Mouse (Mus musculus) urinary bladder, postnatal 4 days (tissue): ENCODE results near the gene Mfsd5.

Source experiments
- DNase-seq, 2 experiments: peaks; one replicate each; pipeline ENCODE4 v3.0.0; 2021 to 2022; ENCODE audit warnings: low spot score in 2 of 2

The Mfsd5 gene

GRCm38 (mm10) chr15:102247252-102248130 is 31.8 kb upstream of the Mfsd5 start:
- peak; percentile 77 for DNase-seq

DNA sequence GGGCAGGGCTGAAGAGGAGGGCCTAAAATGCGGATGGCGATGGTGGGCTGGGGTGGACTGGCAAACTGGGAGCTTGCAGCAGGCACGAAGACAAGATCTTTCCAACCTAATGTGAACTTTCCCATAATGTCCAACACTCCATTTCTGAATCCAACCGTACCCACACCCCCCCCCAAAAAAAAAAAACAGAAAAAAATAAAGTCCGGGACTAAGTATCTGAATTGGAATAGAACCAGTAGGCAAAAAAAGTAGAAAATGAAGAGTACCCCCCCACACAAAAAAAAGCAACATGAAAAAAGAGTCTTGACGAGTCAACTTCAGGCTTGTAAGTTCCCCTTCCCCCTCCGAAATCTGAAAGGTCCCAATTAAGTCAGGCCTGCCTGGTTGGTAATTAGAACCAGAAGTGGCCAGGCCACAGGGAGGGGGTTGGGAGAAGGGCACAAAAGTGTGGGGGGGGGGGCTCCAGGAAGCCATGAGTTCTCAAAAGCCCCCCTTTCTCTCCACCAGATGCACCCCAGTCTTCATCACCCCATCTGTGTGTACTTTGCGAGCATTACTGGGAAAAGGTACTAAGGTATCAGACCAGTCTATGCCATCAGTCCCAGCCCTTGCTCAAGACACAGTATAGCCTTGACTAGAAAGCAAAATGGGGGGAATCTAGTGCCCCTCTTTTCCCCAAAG is 31.0 kb upstream of the Mfsd5 start:
- no peak for DNase-seq

- DNase-seq = no peak
These were observed 30.5 kb upstream of the Mfsd5 start for GRCm38 (mm10) chr15:102248812-102249191.

GRCm38 (mm10) chr15:102249251-102249691 is 30.0 kb upstream of the Mfsd5 start:
- DNase-seq = no peak

GRCm38 (mm10) chr15:102249967-102250366 is 29.3 kb upstream of the Mfsd5 start:
- DNase-seq = no peak

- no peak for DNase-seq
These were observed 28.7 kb upstream of the Mfsd5 start for GRCm38 (mm10) chr15:102250521-102250920.

DNA sequence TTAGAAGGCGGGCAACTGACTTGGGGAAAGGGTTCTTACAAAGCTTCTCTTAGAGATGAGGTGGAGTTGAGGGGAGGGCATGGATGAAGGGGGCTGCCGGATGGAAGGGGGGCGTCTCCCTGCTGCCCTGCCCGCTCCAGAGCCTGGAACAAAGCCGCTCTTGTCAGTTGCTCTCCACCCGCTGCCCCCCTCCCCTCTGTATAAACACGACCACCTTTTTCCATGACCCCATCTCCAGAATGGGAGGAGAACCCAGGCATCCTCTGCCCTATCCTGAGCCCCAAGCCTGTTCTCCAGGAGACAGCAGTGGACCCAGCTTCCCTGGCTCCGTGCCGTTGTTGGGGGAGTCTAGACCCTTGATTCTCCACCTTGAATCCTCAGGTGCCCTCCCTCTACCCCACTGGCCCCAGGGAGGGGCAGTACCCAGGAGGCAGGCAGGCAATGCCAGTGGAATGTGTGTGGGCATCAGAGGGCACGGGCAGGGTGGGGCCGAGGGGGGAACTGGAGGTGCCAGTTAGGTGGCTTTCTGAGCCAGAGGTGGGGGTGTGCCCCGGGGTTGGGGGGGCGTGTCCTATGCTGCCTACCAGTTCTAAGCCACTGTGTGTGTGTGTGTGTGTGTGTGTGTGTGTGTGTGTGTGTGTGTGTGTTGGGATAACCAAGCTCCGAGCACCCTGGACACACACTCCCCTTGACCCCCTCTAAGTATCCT is 23.6 kb upstream of the Mfsd5 start:
- DNase-seq = peak in 1 of 2 experiments; percentile 59

- no peak for DNase-seq
These were observed 22.6 kb upstream of the Mfsd5 start for GRCm38 (mm10) chr15:102256431-102257201.

DNA sequence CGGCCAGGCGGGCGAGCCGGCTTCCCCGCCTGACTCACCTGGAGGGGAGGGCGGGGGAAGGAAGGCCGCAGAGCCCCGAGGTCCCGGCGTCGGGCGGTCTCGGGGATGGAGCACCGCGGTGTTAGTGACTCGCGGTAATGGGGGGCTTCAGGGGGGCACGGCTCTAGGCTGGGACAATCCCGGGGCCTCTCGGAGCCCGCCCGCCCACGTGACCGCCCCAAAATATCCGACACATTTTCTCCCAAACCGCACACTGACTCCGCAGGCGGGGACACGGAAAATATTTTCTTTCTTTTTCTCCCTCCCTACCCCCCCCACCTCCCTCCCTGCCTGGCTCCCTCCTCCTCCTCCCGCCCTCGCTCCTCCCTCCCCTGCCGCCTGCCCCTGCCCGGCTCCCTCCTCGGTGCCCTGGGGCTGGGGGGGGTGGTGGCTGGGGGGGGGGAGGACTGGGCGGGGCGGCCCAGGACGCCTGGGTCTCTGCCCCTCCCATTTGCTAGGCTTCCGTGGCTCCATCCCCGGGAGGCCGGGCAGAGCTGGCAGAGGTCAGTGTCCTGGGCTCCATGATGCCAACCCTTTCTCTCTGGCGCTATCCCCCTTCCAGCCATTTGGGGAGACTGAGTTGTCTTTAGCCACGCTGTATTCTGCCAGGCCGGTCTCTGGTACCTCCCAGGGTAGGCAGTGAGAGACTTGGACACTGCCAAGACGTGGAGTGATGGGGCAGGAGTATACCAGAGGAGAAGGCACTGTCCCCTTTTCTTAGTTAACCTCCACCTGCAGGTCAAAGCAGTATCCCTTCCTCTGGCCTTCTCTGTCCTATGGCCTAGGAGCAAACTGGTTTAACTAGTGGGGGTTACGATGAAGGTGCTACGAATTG is 21.8 kb upstream of the Mfsd5 start, which contains the start of gene Rarg:
Rarg (minus strand) TSS at position 316 of the 874 bp plus-strand sequence.
- DNase-seq = peak in 1 of 2 experiments; percentile 55

- peak in 1 of 2 experiments; percentile 61 for DNase-seq
These were observed 21.2 kb upstream of the Mfsd5 start for GRCm38 (mm10) chr15:102258076-102258470.

DNA sequence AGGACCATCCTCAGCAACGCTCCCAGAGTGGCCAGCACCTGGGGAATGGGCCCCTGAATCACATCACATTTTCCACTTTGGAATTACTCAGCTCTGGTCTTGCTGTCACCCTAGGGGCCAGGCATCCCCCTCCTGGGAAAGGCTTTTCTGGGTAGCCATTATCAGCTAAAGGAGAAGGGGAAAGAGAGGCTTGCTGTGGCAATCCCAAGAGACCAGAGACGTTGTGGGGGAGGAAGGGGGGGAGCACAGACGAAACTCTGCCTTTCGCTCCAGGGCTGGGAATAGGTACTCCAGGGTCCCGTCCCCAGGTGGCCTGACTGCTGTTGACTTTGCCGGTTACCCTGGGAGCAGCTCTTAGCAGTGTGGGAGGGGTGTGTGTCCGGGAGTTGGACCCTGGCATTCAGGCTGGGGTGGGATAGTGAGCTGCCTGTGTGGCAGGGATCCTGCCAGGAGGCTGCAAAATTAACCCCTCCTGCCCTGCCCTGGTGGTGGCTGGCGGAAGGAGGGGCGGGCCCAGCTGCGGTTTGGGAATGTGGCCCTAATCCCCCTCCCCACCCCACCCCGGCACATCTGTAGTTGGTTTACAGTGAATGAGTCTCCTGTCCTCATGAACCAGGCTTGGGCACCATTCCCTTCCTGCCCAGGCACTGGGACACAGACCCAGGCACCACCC is 20.5 kb upstream of the Mfsd5 start:
- DNase-seq = no peak

GRCm38 (mm10) chr15:102262582-102262981 is 16.7 kb upstream of the Mfsd5 start:
- DNase-seq = no peak

DNA sequence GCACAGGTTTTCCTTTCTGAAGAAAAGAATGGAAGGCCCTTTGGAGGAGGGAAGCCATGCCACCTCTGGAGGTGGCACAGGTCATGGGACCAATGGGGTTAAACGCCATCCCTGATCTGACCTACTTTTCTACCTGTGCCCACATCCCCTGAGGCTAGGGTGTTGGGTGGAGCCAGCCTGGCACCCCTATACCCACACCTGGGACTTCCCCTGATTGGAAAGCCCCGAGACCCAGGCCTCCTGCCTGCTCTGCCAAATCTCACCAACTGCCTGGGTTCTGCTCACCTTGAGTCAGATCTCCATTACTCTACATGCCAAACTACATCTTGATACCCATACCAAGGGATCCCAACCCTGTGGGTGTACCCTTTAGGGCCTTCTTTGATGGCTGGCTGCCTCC is 16.2 kb upstream of the Mfsd5 start:
- DNase-seq = no peak

DNA sequence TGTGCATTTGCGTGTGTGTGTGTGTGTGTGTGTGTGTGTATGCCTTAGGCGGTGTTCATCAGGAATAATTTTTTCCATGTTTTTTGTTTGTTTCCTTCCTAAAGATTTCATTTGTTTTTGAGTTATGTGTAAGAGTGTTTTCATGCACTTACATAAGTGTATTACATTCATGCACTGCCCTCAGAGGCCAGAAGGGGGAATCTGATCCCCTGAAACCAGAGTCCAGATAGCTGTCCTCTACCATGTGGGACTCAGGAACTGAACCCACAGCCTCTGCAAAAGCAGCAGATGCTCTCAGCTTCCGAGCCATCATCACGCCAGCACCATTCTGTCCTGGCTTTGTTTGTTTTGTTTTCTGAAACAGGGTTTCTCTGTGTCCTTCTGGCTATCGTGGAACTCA is 13.7 kb upstream of the Mfsd5 start:
- DNase-seq = no peak

DNA sequence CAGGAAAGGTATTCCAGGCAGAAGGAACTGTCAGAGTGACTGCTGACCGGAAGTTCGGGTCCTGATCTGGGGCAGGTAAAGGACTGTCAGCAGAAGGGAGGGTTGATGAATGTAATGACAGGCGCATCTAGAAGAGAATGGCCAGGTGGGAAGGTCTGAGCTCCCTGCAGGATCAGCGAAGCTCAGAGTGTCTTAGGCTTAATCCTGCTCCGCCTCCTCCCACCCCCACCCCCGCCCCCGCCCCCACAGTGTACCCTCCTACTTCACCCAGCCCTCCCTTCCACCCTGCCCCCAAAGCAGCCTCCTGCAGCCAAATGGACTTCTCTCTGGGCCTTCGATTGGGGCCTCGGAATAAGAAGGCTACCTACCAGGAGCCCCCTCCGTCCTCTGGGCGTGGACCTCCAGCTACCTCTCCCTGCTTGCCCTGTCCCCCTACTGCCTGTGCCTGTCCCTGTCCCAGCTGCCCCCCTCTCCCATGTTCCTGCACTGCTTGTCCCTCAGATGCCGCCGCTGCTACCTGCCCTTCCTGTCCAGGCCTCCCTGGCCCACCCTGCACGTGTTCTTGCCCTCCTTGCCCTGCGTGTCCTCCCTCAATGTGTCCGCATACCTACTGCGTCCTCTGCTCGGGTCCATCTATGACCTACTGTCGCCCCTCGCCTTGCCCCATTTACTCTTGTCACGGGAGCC is 8.8 kb upstream of the Mfsd5 start, which contains the start of gene Gm9918:
Gm9918 (plus strand) TSS at position 290 of the 687 bp plus-strand sequence.
- DNase-seq = no peak

DNA sequence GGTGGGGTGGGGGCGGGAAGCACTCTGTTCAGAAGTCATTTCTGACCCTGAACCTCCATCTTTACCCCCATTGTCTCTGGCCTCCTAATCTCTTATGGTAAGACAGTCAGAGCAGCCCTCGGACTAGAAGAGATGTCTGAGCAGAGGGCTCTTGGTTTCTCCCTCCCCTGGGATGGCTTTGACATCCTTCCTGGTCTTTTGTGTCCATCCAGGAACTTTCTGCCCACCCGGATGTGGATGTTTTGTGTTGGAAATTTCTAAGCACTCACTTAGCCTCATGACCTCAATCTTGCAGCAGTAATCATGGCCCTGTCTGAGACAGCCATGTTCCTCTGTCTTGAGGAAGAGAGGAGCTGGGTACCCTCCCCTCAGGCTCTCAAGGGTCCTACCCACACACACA is 7.8 kb upstream of the Mfsd5 start:
- no peak for DNase-seq

DNA sequence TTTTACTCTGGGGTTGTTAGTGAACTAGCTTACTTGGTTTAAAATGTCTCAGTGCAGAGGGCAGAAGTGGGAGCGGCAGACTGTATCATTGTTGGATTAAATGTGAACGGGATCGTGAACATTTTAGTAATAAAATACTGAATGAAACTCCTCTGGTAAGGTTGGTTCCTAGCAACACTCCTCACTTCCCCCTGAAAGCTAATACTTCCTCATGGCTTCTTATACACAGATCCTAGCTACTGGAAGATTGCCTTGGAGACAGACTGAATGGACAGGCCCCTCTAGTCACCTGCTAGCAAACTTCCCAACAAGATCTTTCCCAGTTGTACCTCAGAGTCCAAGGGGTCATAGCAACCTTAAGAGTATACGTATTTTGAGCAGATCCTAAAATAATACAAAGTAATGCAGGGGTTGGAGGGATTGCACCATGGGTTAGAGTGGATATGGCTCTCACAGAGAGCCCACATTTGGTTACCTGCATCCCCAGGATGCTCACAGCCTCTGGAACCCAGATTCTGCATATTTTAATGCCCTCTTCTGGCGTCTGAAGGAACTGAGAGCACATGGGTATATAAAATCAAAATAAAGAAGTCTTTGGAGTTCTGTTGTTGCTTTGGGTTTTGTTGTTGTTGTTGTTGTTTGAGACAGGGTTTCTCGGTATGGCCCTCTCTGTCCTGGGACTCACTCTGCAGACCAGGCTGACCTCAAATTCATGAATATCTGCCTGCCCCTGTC is 5.1 kb upstream of the Mfsd5 start:
- DNase-seq = no peak

DNA sequence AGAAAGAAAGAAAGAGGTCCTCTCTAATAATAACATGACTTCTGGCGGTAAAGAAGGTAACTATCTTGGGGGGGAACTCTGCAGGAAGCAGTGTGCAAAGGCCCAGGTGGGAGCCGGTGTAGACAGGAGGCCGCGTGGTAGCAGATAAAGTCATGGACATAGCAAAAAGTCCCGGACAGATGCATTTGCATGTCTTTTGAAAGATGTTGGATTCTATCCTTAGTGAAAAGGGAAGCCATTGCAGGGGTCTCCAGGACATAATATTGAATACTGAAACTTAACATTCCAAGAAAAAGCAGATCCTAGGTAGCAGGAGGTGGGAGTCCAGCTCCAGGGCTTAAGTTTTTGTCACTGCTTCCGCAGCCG is 545 bp upstream of the Mfsd5 start:
- no peak for DNase-seq
